Mouse (Mus musculus): ENCODE results near the gene Nkx2-5.

DNA sequence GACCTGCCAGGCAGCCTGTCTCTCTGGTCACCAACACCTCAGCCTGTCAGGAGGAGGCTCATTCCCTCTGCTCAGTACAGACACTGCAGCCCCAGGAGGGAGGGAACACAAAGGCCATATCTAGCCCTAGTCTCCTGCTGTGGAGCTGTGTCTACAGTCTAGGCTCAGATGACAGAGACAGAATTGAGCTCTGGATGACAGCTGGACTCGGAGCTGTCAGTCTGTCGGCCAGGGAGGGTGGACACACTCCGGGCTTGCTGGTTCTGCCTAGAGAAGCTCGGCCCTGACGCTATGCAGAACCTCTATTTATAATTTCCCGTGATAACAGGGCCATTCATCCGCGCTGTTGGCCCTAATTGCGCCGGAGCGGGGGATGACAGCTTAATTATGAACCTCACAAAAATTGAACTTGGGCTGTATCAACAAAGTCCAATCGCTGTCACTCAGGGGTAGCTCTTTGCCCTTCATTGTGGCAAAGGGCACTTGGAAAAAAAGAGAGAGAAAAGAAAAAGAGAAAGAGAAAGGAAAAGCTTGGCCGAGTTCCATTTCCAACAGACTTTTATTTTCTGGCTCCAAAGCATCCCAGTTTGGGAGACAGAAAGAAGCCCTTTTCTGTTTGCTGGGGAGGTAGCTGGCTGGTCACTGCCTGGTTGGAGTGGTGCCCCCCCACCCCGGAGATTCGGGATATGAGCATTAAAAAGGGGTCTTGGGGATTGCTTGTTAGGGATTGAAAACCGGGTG is 48.0 kb upstream of the Nkx2-5 start:
- TF ChIP-seq FOSL1 (IDR thresholded peaks at IDR 0.05; ENCODE audit: insufficient read depth, low read length, poor library complexity, severe bottlenecking) = no peak
- TF ChIP-seq CTCF (IDR thresholded peaks at IDR 0.05; ENCODE audit: control insufficient read depth, insufficient read depth, insufficient read length) = no peak
- TF ChIP-seq CEBPB (IDR thresholded peaks at IDR 0.05; ENCODE audit: low read depth) = no peak
- TF ChIP-seq MAX (IDR thresholded peaks at IDR 0.05) = no peak
- no peak for TF ChIP-seq MYOG (IDR thresholded peaks at IDR 0.05; ENCODE audit: control insufficient read depth, extremely low read depth, insufficient read length)
- no peak for TF ChIP-seq USF1 (IDR thresholded peaks at IDR 0.05; ENCODE audit: low read depth)

Measured in C2C12 (cell line).